Mouse (Mus musculus): ENCODE results near the gene AU040320.

GRCm38 (mm10) chr4:126769800-126770563 lies 16.6 kb downstream of the AU040320 start:
- TF ChIP-seq CTCF (IDR thresholded peaks at IDR 0.05; ENCODE audit: control insufficient read depth, insufficient read depth, low read length), result no peak
- TF ChIP-seq POLR2A (IDR thresholded peaks at IDR 0.05; ENCODE audit: borderline replicate concordance, control insufficient read depth, low read depth, low read length), result no peak
